Mouse (Mus musculus) kidney, postnatal 10 days (tissue): Measurements from ENCODE around the gene Slc35g3.
"Not testable (repeated sequence)": the region's sequence is repeated elsewhere in the genome, so short reads cannot be mapped to it uniquely, and the experiment has no call there.

Source experiments
- DNase-seq: peaks from one replicate; pipeline ENCODE4 v3.0.0; 2021; ENCODE audit warnings: mixed read lengths

The Slc35g3 gene

GRCm38 (mm10) chr11:69752686-69753085, 9.1 kb downstream of the Slc35g3 start:
- DNase-seq = no peak

- DNase-seq = no peak
Measured at GRCm38 (mm10) chr11:69751635-69752034, 10.1 kb downstream of the Slc35g3 start.

GRCm38 (mm10) chr11:69731408-69731807, 30.4 kb downstream of the Slc35g3 start:
- not testable (repeated sequence) for DNase-seq

GRCm38 (mm10) chr11:69729063-69729462, 32.7 kb downstream of the Slc35g3 start:
- peak; percentile 73 for DNase-seq

GRCm38 (mm10) chr11:69725951-69726350, 35.8 kb downstream of the Slc35g3 start:
- DNase-seq = peak; percentile 21

GRCm38 (mm10) chr11:69723074-69723473, 38.7 kb downstream of the Slc35g3 start:
- no peak for DNase-seq

GRCm38 (mm10) chr11:69720852-69721251, 40.9 kb downstream of the Slc35g3 start:
- no peak for DNase-seq

GRCm38 (mm10) chr11:69719423-69719822, 42.3 kb downstream of the Slc35g3 start:
- no peak for DNase-seq

- DNase-seq = peak; percentile 34
Measured at GRCm38 (mm10) chr11:69718661-69719060, 43.1 kb downstream of the Slc35g3 start.

GRCm38 (mm10) chr11:69716953-69717352, 44.8 kb downstream of the Slc35g3 start:
- no peak for DNase-seq

- peak; percentile 33 for DNase-seq
Measured at GRCm38 (mm10) chr11:69715929-69716328, 45.8 kb downstream of the Slc35g3 start.

- DNase-seq = peak; percentile 68
Measured at GRCm38 (mm10) chr11:69715482-69715881, 46.3 kb downstream of the Slc35g3 start.

GRCm38 (mm10) chr11:69714636-69715329, 47.0 kb downstream of the Slc35g3 start:
- DNase-seq = peak; percentile 73

GRCm38 (mm10) chr11:69712954-69713672, 48.7 kb downstream of the Slc35g3 start:
- peak; percentile 33 for DNase-seq

- no peak for DNase-seq
Measured at GRCm38 (mm10) chr11:69711082-69711481, 50.7 kb downstream of the Slc35g3 start.

GRCm38 (mm10) chr11:69710470-69710869, 51.3 kb downstream of the Slc35g3 start:
- no peak for DNase-seq
